Comparison of ENCODE assay signal across 19 mouse cellular contexts in the genomic region with DNA sequence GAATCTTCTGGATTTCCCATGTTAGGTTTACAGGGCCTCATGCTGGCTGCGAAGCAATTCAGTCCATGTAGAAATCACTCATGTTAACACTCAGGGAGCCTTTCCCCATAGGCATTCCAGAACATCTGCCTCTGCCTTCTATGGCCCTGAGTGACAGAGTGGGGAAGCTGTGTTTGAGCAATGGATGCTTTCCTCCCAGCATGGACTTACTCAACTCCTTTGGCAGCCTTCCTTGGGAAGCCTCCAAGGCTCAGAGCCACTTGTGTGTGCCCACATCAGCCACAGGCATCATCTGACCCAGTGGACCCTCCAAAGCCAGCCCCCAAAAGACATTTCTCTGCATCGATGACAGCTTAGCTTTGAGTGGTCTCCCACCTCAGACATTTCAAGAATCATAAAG.
DNase-seq lines count a peak whose midpoint lies in the region; ATAC-seq lines count a peak whose summit lies in the region.
"Had no signal": no experiment of that assay in that cellular context is flagged by ENCODE, and none has a peak within 500 bp of the region (broad histone marks: within the 10 kb centered on the region; RNA-seq: fewer than 3 reads in every experiment).

No protein-coding gene starts in this region.

- H3K36me3 ChIP-seq in midbrain, embryonic 11.5 days (ENCODE audit: control insufficient read depth, insufficient read depth, low read length) = no peaks in the 10 kb centered on the region
- no peaks in the 10 kb centered on the region for H3K36me3 ChIP-seq in midbrain, embryonic 16.5 days (ENCODE audit: control insufficient read depth, insufficient read depth, low read length)
- H3K36me3 ChIP-seq: embryonic facial prominence, embryonic 10.5 days; embryonic facial prominence, embryonic 12.5 days; forebrain, embryonic 15.5 days had no signal

- H3K9me3 ChIP-seq in midbrain, embryonic 11.5 days (ENCODE audit: control insufficient read depth, low read length) = no peaks in the 10 kb centered on the region
- H3K9me3 ChIP-seq in midbrain, embryonic 16.5 days (replicated peaks; ENCODE audit: control insufficient read depth, low read length, poor library complexity, severe bottlenecking) = no peaks in the 10 kb centered on the region
- H3K9me3 ChIP-seq: embryonic facial prominence, embryonic 10.5 days; embryonic facial prominence, embryonic 12.5 days; forebrain, embryonic 13.5 days; forebrain, embryonic 15.5 days had no signal

- no peaks in the 10 kb centered on the region for H3K27me3 ChIP-seq in midbrain, embryonic 11.5 days (ENCODE audit: control insufficient read depth, insufficient read depth, low read length)
- H3K27me3 ChIP-seq in midbrain, embryonic 16.5 days (ENCODE audit: control insufficient read depth, insufficient read depth, low read depth, low read length) = no peaks in the 10 kb centered on the region
- H3K27me3 ChIP-seq: embryonic facial prominence, embryonic 12.5 days; forebrain, embryonic 13.5 days; forebrain, embryonic 15.5 days; Patski had no signal

- WGBS in midbrain, embryonic 11.5 days = 91% methylated on average over 2 of the region's 2 CpGs
- 83% methylated on average over 2 of the region's 2 CpGs for WGBS in midbrain, embryonic 16.5 days

- no peak overlapping the region for H3K4me3 ChIP-seq in midbrain, embryonic 11.5 days (ENCODE audit: low read depth, low read length)
- H3K4me3 ChIP-seq in midbrain, embryonic 16.5 days (ENCODE audit: low read depth, low read length) = no peak overlapping the region
- H3K4me3 ChIP-seq: embryonic facial prominence, embryonic 10.5 days; embryonic facial prominence, embryonic 12.5 days; forebrain, embryonic 13.5 days; forebrain, embryonic 15.5 days had no signal

- no peak overlapping the region for H3K27ac ChIP-seq in midbrain, embryonic 11.5 days (ENCODE audit: low read depth, low read length)
- H3K27ac ChIP-seq in midbrain, embryonic 16.5 days (ENCODE audit: low read length) = no peak overlapping the region
- H3K27ac ChIP-seq: embryonic facial prominence, embryonic 10.5 days; embryonic facial prominence, embryonic 12.5 days; forebrain, embryonic 13.5 days; forebrain, embryonic 15.5 days had no signal

- peak; percentile 37 for DNase-seq in adrenal gland, postnatal 10 days
- DNase-seq in adrenal gland, adult 18-20 months (ENCODE audit: low spot score in 2 of 2) = no peak
- DNase-seq in midbrain, embryonic 11.5 days (ENCODE audit: low spot score, missing footprints) = peak; percentile 56
- peak; percentile 37 for DNase-seq in NIH3T3 (ENCODE audit: low read depth)
- peak; percentile 63 for DNase-seq in adipocyte (ENCODE audit: low spot score)
- no peak for DNase-seq in gastrocnemius, postnatal 36 days
- no peak for DNase-seq in left cerebral cortex, postnatal 10 days (ENCODE audit: extremely low spot score in 1 of 2, low spot score in 2 of 2)
- DNase-seq: cerebellum, adult 11-12 months; cerebellum, adult 2 months; cerebellum, adult 9-10 months; cerebellum, postnatal 25 days; forebrain, postnatal 0 days had no signal

- intact Hi-C loops in gastrocnemius, postnatal 36 days (cut with DNase I) = no loop called here
- intact Hi-C loops in left cerebral cortex, postnatal 10 days (cut with DNase I) = no loop called here

- H3K4me2 ChIP-seq in midbrain, embryonic 11.5 days = no peak overlapping the region
- no peak overlapping the region for H3K4me2 ChIP-seq in midbrain, embryonic 16.5 days (ENCODE audit: low read length)
- H3K4me2 ChIP-seq: embryonic facial prominence, embryonic 12.5 days; forebrain, embryonic 13.5 days; forebrain, embryonic 15.5 days had no signal

- ATAC-seq in midbrain, embryonic 11.5 days (ENCODE audit: low FRiP score) = no peak
- ATAC-seq in midbrain, embryonic 16.5 days = no peak
- ATAC-seq: activated CD4-positive, CD25-positive, alpha-beta regulatory T cell, adult 4 months; forebrain, embryonic 13.5 days; forebrain, embryonic 15.5 days; forebrain, postnatal 0 days; Patski had no signal

- H3K9ac ChIP-seq in midbrain, embryonic 11.5 days (ENCODE audit: low read length) = no peak overlapping the region
- no peak overlapping the region for H3K9ac ChIP-seq in midbrain, embryonic 16.5 days (ENCODE audit: low read depth, low read length)
- H3K9ac ChIP-seq: embryonic facial prominence, embryonic 12.5 days; forebrain, embryonic 13.5 days; forebrain, embryonic 15.5 days; forebrain, postnatal 0 days had no signal

- H3K4me1 ChIP-seq in midbrain, embryonic 11.5 days (ENCODE audit: control insufficient read depth, insufficient read depth, low read length) = no peaks in the 10 kb centered on the region
- H3K4me1 ChIP-seq in midbrain, embryonic 16.5 days (ENCODE audit: control insufficient read depth, insufficient read depth, low read length) = no peaks in the 10 kb centered on the region
- H3K4me1 ChIP-seq: embryonic facial prominence, embryonic 10.5 days; embryonic facial prominence, embryonic 12.5 days; forebrain, embryonic 13.5 days; forebrain, embryonic 15.5 days had no signal

Comparison
In these comparisons a context has a peak if more than half of its experiments do, and no peak if none do; other contexts are left out.
1. DNase-seq: peak in adrenal gland, postnatal 10 days (single experiment), midbrain, embryonic 11.5 days (single experiment), NIH3T3 (single experiment) and adipocyte (single experiment); none in adrenal gland, adult 18-20 months (0 of 2), gastrocnemius, postnatal 36 days (0 of 2) and left cerebral cortex, postnatal 10 days (0 of 2).